Mouse (Mus musculus): ENCODE data around the gene Patj. TPM values are rescaled to one million over a fixed set of nuclear protein-coding genes. Genes with fewer than 3 reads are reported as not detected.

The Patj gene
- polyA plus RNA-seq, 1 experiment from 2014 or later, result 17.1 TPM

DNA sequence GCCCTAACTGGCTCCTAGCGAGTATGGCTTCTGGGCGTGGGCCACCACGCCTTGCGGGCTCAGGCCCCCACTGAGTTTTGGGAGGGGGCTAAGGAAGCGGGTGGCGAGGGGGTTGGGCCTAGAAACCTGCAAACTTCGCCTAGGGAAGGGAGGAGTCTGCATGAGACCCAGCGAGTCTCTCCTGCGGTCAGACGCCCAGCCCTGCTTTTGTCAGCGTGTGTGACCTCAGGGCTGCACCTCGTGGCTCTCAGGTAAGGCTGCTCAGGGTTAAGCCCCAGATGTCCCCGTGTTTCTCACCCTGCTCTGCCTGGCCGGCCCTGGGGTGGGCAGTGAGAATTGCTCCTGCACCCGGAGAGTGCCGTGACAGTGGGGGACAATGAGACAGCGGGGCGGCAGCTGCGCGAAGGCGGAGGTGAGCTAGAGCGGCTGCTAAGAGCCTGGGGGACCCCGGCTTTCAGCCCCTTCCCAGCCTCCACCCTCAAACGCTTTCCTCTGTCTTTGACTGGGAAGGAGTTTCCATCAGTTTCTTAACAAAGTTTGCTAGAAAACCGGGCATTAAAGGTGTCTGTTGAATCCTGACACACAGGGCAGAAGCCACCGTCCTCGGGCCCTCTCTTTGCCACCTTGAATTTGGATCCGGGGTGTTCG, 331.1 kb downstream of the Patj start, which contains the start of gene L1td1:
L1td1 (plus strand) TSS at position 145 of the 648 bp plus-strand sequence.
- Histone ChIP-seq H3K4me3 (replicated peaks) (peak within 1 kb of the TSS; percentile 29), H3K4me2 (peak within 1 kb of the TSS; percentile 62), H3K4me1 (peaks cover 12% of the 10 kb centered on the region), H3K27ac (no peak within 1 kb of the TSS), H3K9ac (no peak within 1 kb of the TSS), H3K27me3 (replicated peaks) (peaks cover 6% of the 10 kb centered on the region; the same call in 1 of the 2 replicates), H3K9me3 (no peaks in the 10 kb centered on the region), H3K36me3 (no peaks in the 10 kb centered on the region)
- 12% methylated on average over 29 of the region's 29 CpGs for WGBS
- peak; percentile 38; the same call in 1 of the 2 replicates for ATAC-seq (ENCODE audit: insufficient read depth, low FRiP score, low read depth)

GRCm38 (mm10) chr4:98727295-98727958, 331.8 kb downstream of the Patj start:
- H3K4me2 ChIP-seq, result peak overlapping the region; percentile 62
- peaks cover 6% of the 10 kb centered on the region; the same call in 1 of the 2 replicates for H3K27me3 ChIP-seq (replicated peaks)
- no peak overlapping the region for H3K27ac ChIP-seq
- peaks cover 12% of the 10 kb centered on the region for H3K4me1 ChIP-seq
- 9% methylated on average over 21 of the region's 21 CpGs for WGBS
- peak overlapping the region; percentile 29 for H3K4me3 ChIP-seq (replicated peaks)
- no peak overlapping the region for H3K9ac ChIP-seq
- H3K9me3 ChIP-seq, result no peaks in the 10 kb centered on the region
- no peak for ATAC-seq (ENCODE audit: insufficient read depth, low FRiP score, low read depth)
- H3K36me3 ChIP-seq, result no peaks in the 10 kb centered on the region

GRCm38 (mm10) chr4:98727959-98728347, 332.4 kb downstream of the Patj start:
- H3K4me1 ChIP-seq, result peaks cover 12% of the 10 kb centered on the region

GRCm38 (mm10) chr4:98728716-98729115, 333.1 kb downstream of the Patj start:
- WGBS, result 54% methylated on average over 7 of the region's 7 CpGs
- H3K4me1 ChIP-seq, result peaks cover 12% of the 10 kb centered on the region
- ATAC-seq (ENCODE audit: insufficient read depth, low FRiP score, low read depth), result no peak
- H3K27ac ChIP-seq, result no peak overlapping the region
- no peaks in the 10 kb centered on the region for H3K36me3 ChIP-seq
- H3K9ac ChIP-seq, result no peak overlapping the region
- H3K4me3 ChIP-seq (replicated peaks), result no peak overlapping the region
- peaks cover 6% of the 10 kb centered on the region; the same call in 1 of the 2 replicates for H3K27me3 ChIP-seq (replicated peaks)
- H3K4me2 ChIP-seq, result no peak overlapping the region
- no peaks in the 10 kb centered on the region for H3K9me3 ChIP-seq

More at GRCm38 (mm10) chr4:98727959-98728347, 332.4 kb downstream of the Patj start:
- peak overlapping the region; percentile 62 for H3K4me2 ChIP-seq
- H3K4me3 ChIP-seq (replicated peaks), result 0 out of 2 replicates have a peak overlapping the region, but pooled peaks have one; percentile 29
- H3K36me3 ChIP-seq, result no peaks in the 10 kb centered on the region
- no peak overlapping the region for H3K27ac ChIP-seq
- H3K9ac ChIP-seq, result no peak overlapping the region
- no peak for ATAC-seq (ENCODE audit: insufficient read depth, low FRiP score, low read depth)
- peaks cover 6% of the 10 kb centered on the region; the same call in 1 of the 2 replicates for H3K27me3 ChIP-seq (replicated peaks)
- WGBS, result 9% methylated on average over 10 of the region's 10 CpGs
- no peaks in the 10 kb centered on the region for H3K9me3 ChIP-seq

- H3K9ac ChIP-seq, result no peak overlapping the region
- no peak for ATAC-seq (ENCODE audit: insufficient read depth, low FRiP score, low read depth)
- 94% methylated on average over 16 of the region's 16 CpGs for WGBS
Measured at GRCm38 (mm10) chr4:98733660-98734059, 338.1 kb downstream of the Patj start.

GRCm38 (mm10) chr4:98739753-98740152, 344.2 kb downstream of the Patj start:
- H3K27me3 ChIP-seq (replicated peaks), result no peaks in the 10 kb centered on the region
- WGBS, result 20% methylated on average over 2 of the region's 2 CpGs
- no peak for ATAC-seq (ENCODE audit: insufficient read depth, low FRiP score, low read depth)
- no peaks in the 10 kb centered on the region for H3K36me3 ChIP-seq
- H3K4me3 ChIP-seq (replicated peaks), result no peak overlapping the region
- H3K9ac ChIP-seq, result no peak overlapping the region
- H3K4me1 ChIP-seq, result peaks cover 3% of the 10 kb centered on the region; the same call in 1 of the 2 replicates
- H3K4me2 ChIP-seq, result no peak overlapping the region
- no peak overlapping the region for H3K27ac ChIP-seq
- H3K9me3 ChIP-seq, result no peaks in the 10 kb centered on the region

More at GRCm38 (mm10) chr4:98733660-98734059, 338.1 kb downstream of the Patj start:
- Histone ChIP-seq H3K9me3 (no peaks in the 10 kb centered on the region), H3K4me1 (no peaks in the 10 kb centered on the region), H3K27ac (no peak overlapping the region), H3K4me3 (replicated peaks) (no peak overlapping the region), H3K36me3 (no peaks in the 10 kb centered on the region), H3K27me3 (replicated peaks) (no peaks in the 10 kb centered on the region), H3K4me2 (no peak overlapping the region)

DNA sequence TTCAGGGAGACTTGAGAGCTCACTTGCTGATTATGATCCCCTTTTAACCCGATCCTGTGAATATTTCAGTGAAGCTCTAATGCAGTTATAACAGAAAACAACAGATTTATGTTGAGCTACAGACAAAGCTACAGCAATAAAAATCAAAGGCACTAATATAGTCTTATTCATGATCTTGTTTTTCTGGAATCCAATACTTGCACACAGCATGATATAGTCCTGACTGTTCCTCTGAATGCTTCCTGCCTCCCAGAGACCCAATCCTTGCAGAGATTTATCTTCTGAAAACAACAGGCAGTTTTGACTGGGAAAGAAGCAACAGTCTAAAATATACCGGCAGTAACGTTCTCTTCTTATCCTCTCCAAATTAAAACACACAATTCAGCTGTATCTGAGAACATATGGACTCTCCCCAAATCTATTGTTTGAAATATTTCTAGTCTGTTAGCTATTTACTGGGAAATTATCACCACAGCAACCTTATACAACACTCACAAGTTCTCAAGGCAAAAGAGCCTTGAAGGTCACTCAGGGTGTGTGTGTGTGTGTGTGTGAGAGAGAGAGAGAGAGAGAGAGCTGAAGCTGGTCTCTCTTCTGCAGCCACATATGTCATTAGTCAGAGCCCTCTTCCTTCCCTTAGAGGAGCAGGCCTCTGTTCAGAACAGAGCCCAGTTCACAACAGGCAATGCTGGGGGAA, 347.8 kb downstream of the Patj start:
- 51% methylated on average over 3 of the region's 3 CpGs for WGBS
- peaks cover 3% of the 10 kb centered on the region; the same call in 1 of the 2 replicates for H3K4me1 ChIP-seq
- no peaks in the 10 kb centered on the region for H3K36me3 ChIP-seq
- no peak overlapping the region for H3K27ac ChIP-seq
- no peaks in the 10 kb centered on the region for H3K27me3 ChIP-seq (replicated peaks)
- H3K9me3 ChIP-seq, result no peaks in the 10 kb centered on the region
- no peak overlapping the region for H3K4me3 ChIP-seq (replicated peaks)
- no peak overlapping the region for H3K9ac ChIP-seq
- no peak overlapping the region for H3K4me2 ChIP-seq
- no peak for ATAC-seq (ENCODE audit: insufficient read depth, low FRiP score, low read depth)

DNA sequence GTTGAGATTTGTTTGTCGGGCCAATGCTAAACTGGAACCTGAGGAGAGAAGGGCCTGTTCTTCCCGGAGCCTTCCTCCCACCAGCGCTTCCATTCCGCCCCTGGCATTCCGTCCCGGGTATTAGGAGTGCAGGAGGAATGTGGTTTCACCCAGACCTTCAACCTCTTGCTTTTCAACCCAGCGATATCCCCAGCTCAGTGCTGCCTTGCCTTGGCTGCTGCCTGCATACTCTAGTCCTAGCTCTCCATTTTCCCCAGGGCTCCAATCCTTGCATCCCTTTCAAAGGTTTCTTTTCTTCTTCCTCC, 348.3 kb downstream of the Patj start:
- Histone ChIP-seq H3K36me3 (no peaks in the 10 kb centered on the region), H3K4me1 (peaks cover 3% of the 10 kb centered on the region; the same call in 1 of the 2 replicates), H3K4me3 (replicated peaks) (no peak overlapping the region), H3K9me3 (no peaks in the 10 kb centered on the region), H3K4me2 (no peak overlapping the region), H3K27me3 (replicated peaks) (no peaks in the 10 kb centered on the region), H3K9ac (no peak overlapping the region), H3K27ac (no peak overlapping the region)
- ATAC-seq (ENCODE audit: insufficient read depth, low FRiP score, low read depth), result no peak
- WGBS, result 30% methylated on average over 7 of the region's 7 CpGs

GRCm38 (mm10) chr4:98754456-98754855, 358.9 kb downstream of the Patj start:
- Histone ChIP-seq H3K27me3 (replicated peaks) (no peaks in the 10 kb centered on the region), H3K9me3 (no peaks in the 10 kb centered on the region), H3K36me3 (0 out of 2 replicates have a peak, but pooled peaks cover 3% of the 10 kb centered on the region), H3K4me1 (peaks cover 4% of the 10 kb centered on the region; the same call in 1 of the 2 replicates), H3K4me3 (replicated peaks) (no peak overlapping the region), H3K4me2 (no peak overlapping the region), H3K27ac (no peak overlapping the region), H3K9ac (no peak overlapping the region)
- no peak for ATAC-seq (ENCODE audit: insufficient read depth, low FRiP score, low read depth)
- WGBS, result 77% methylated on average over 4 of the region's 4 CpGs

- ATAC-seq (ENCODE audit: insufficient read depth, low FRiP score, low read depth), result no peak
- H3K4me2 ChIP-seq, result no peak overlapping the region
- peaks cover 4% of the 10 kb centered on the region; the same call in 1 of the 2 replicates for H3K4me1 ChIP-seq
- no peak overlapping the region for H3K4me3 ChIP-seq (replicated peaks)
- 0 out of 2 replicates have a peak, but pooled peaks cover 3% of the 10 kb centered on the region for H3K36me3 ChIP-seq
- WGBS, result 65% methylated on average over 11 of the region's 11 CpGs
- H3K9ac ChIP-seq, result no peak overlapping the region
- no peaks in the 10 kb centered on the region for H3K27me3 ChIP-seq (replicated peaks)
- no peaks in the 10 kb centered on the region for H3K9me3 ChIP-seq
- H3K27ac ChIP-seq, result no peak overlapping the region
Measured at GRCm38 (mm10) chr4:98756141-98756540, 360.6 kb downstream of the Patj start.

GRCm38 (mm10) chr4:98758012-98758821, 362.6 kb downstream of the Patj start:
- Histone ChIP-seq H3K36me3 (no peaks in the 10 kb centered on the region), H3K27me3 (replicated peaks) (no peaks in the 10 kb centered on the region), H3K27ac (peak overlapping the region; percentile 61), H3K9ac (no peak overlapping the region), H3K4me1 (peaks cover 4% of the 10 kb centered on the region; the same call in 1 of the 2 replicates), H3K4me2 (no peak overlapping the region), H3K4me3 (replicated peaks) (no peak overlapping the region), H3K9me3 (no peaks in the 10 kb centered on the region)
- 25% methylated on average over 4 of the region's 4 CpGs for WGBS
- peak; percentile 70 for ATAC-seq (ENCODE audit: insufficient read depth, low FRiP score, low read depth)

All from stomach, embryonic 15.5 days (tissue).